Mouse (Mus musculus) midbrain, embryonic 14.5 days (tissue): Measurements from ENCODE around the gene Ercc6l2. TPM values are rescaled to one million over a fixed set of nuclear protein-coding genes. Genes with fewer than 3 reads are reported as not detected.

Experiments
- ATAC-seq: fragments of 200-750 bp; cut with Nextera tagmentation; 2 replicates; pipeline ENCODE4 v1.8.0; 2017; ENCODE audit warnings: moderate number of reproducible peaks, moderate library complexity; ENCODE audit not compliant: low FRiP score, low TSS enrichment
- DNase-seq: peaks from one replicate; pipeline ENCODE4 v3.0.0-alpha.2; 2015
- H3K27ac ChIP-seq: fragments of 300-500 bp; sonication (generic); replicated peaks from 2 replicates; pipeline ENCODE4 v1.5.1; 2014; ENCODE audit warnings: mild to moderate bottlenecking, low read depth, low read length, moderate library complexity
- H3K27me3 ChIP-seq: fragments of 300-500 bp; sonication (generic); 2 replicates; pipeline ENCODE4 v1.6.1; 2014; ENCODE audit warnings: low read length, control low read depth, mixed read lengths; ENCODE audit not compliant: control insufficient read depth, insufficient read depth
- H3K36me3 ChIP-seq: fragments of 300-500 bp; sonication (generic); 2 replicates; pipeline ENCODE4 v1.6.1; 2014; ENCODE audit warnings: low read length, control low read depth; ENCODE audit not compliant: control insufficient read depth, insufficient read depth
- H3K4me1 ChIP-seq: fragments of 300-500 bp; sonication (generic); 2 replicates; pipeline ENCODE4 v1.6.1; 2014; ENCODE audit warnings: mild to moderate bottlenecking, antibody characterized with exemption, low read length, control low read depth; ENCODE audit not compliant: control insufficient read depth, insufficient read depth
- H3K4me2 ChIP-seq: fragments of 300-500 bp; sonication (generic); 2 replicates; pipeline ENCODE4 v1.6.1; 2014; ENCODE audit warnings: mild to moderate bottlenecking, low read length, moderate library complexity
- H3K4me3 ChIP-seq: fragments of 300-500 bp; sonication (generic); replicated peaks from 2 replicates; pipeline ENCODE4 v1.5.1; 2014; ENCODE audit warnings: low read depth, low read length
- H3K9ac ChIP-seq: fragments of 300-500 bp; sonication (generic); replicated peaks from 2 replicates; pipeline ENCODE4 v1.6.1; 2014; ENCODE audit warnings: mild to moderate bottlenecking, low read length, moderate library complexity
- H3K9me3 ChIP-seq: fragments of 300-500 bp; sonication (generic); 2 replicates; pipeline ENCODE4 v1.6.1; 2016; ENCODE audit warnings: low read length, control low read depth, mixed read lengths; ENCODE audit not compliant: control insufficient read depth
- WGBS: fragments of 180-500 bp; shearing (Covaris S2); extraction: QIAGEN DNeasy Blood & Tissue Kit; methylation state at CpG from one replicate; pipeline ENCODE4 v1.1.7; 2014; 5-methylcytosine and 5-hydroxymethylcytosine counted together
- polyA plus RNA-seq: library from polyadenylated mRNA; unstranded; fragments of >200 nt; fragmentation: Nextera tagmentation; extraction: Ambion mirVana; gene quantifications from 2 replicates; pipeline ENCODE4 v1.2.1, GENCODE M21; 2014

Ercc6l2 gene
- 13.9 and 18.7 TPM in 2 replicates for polyA plus RNA-seq

- H3K36me3 ChIP-seq = no peaks in the 10 kb centered on the region
- H3K4me2 ChIP-seq = peak within 1 kb of the TSS; percentile 82
- peaks cover 11% of the 10 kb centered on the region; the same call in 1 of the 2 replicates for H3K4me1 ChIP-seq
- under 1% methylated on average over 81 of the region's 87 CpGs for WGBS
- H3K27ac ChIP-seq = peak within 1 kb of the TSS; percentile 98
- peak; percentile 100 for ATAC-seq
- H3K9ac ChIP-seq = peak within 1 kb of the TSS; percentile 86
- DNase-seq = peak; percentile 100
- H3K4me3 ChIP-seq = peak within 1 kb of the TSS; percentile 61
- H3K9me3 ChIP-seq = no peaks in the 10 kb centered on the region
- no peaks in the 10 kb centered on the region for H3K27me3 ChIP-seq
Observed at GRCm38 (mm10) chr13:63814746-63815681, at the start of gene Ercc6l2. TSS of gene Ercc6l2 (plus strand) at chr13:63815240.

GRCm38 (mm10) chr13:63766065-63766464 is 49.0 kb upstream of the Ercc6l2 start:
- DNase-seq = no peak
- ATAC-seq = no peak
- Histone ChIP-seq H3K9ac (no peak overlapping the region), H3K4me3 (no peak overlapping the region), H3K4me1 (no peaks in the 10 kb centered on the region), H3K9me3 (no peaks in the 10 kb centered on the region), H3K36me3 (no peaks in the 10 kb centered on the region), H3K27me3 (peaks cover 20% of the 10 kb centered on the region; the same call in 1 of the 2 replicates), H3K4me2 (no peak overlapping the region), H3K27ac (no peak overlapping the region)
- 77% methylated on average over 11 of the region's 11 CpGs for WGBS

- no peaks in the 10 kb centered on the region for H3K9me3 ChIP-seq
- no peak for DNase-seq
- no peak overlapping the region for H3K4me2 ChIP-seq
- H3K4me1 ChIP-seq = no peaks in the 10 kb centered on the region
- 93% methylated on average over 3 of the region's 3 CpGs for WGBS
- ATAC-seq = no peak
- peaks cover 35% of the 10 kb centered on the region for H3K27me3 ChIP-seq
- H3K9ac ChIP-seq = no peak overlapping the region
- no peak overlapping the region for H3K27ac ChIP-seq
- H3K36me3 ChIP-seq = no peaks in the 10 kb centered on the region
- no peak overlapping the region for H3K4me3 ChIP-seq
Observed at GRCm38 (mm10) chr13:63771009-63771408, 44.0 kb upstream of the Ercc6l2 start.

GRCm38 (mm10) chr13:63778925-63779324 is 36.1 kb upstream of the Ercc6l2 start:
- H3K27ac ChIP-seq = no peak overlapping the region
- no peaks in the 10 kb centered on the region for H3K4me1 ChIP-seq

GRCm38 (mm10) chr13:63779376-63780291 is 35.4 kb upstream of the Ercc6l2 start:
- DNase-seq (peak; percentile 78), ATAC-seq (no peak)
- Histone ChIP-seq H3K27ac (no peak overlapping the region), H3K4me1 (no peaks in the 10 kb centered on the region), H3K27me3 (no peaks in the 10 kb centered on the region), H3K4me2 (no peak overlapping the region), H3K4me3 (no peak overlapping the region), H3K9me3 (no peaks in the 10 kb centered on the region), H3K36me3 (no peaks in the 10 kb centered on the region), H3K9ac (no peak overlapping the region)
- 56% methylated on average over 2 of the region's 2 CpGs for WGBS

More at GRCm38 (mm10) chr13:63778925-63779324, 36.1 kb upstream of the Ercc6l2 start:
- WGBS = 89% methylated on average over 4 of the region's 4 CpGs
- Histone ChIP-seq H3K9me3 (no peaks in the 10 kb centered on the region), H3K36me3 (no peaks in the 10 kb centered on the region), H3K27me3 (peaks cover 1% of the 10 kb centered on the region; the same call in 1 of the 2 replicates), H3K4me2 (no peak overlapping the region), H3K9ac (no peak overlapping the region), H3K4me3 (no peak overlapping the region)
- no peak for ATAC-seq
- no peak for DNase-seq

GRCm38 (mm10) chr13:63792234-63792831 is 22.7 kb upstream of the Ercc6l2 start:
- H3K36me3 ChIP-seq = no peaks in the 10 kb centered on the region
- no peak overlapping the region for H3K9ac ChIP-seq
- H3K27me3 ChIP-seq = no peaks in the 10 kb centered on the region
- WGBS = 95% methylated on average over 2 of the region's 2 CpGs
- no peak for DNase-seq
- ATAC-seq = no peak
- no peaks in the 10 kb centered on the region for H3K9me3 ChIP-seq
- H3K4me1 ChIP-seq = no peaks in the 10 kb centered on the region
- H3K4me3 ChIP-seq = no peak overlapping the region
- H3K27ac ChIP-seq = no peak overlapping the region
- H3K4me2 ChIP-seq = no peak overlapping the region

- no peak for DNase-seq
- H3K27me3 ChIP-seq = no peaks in the 10 kb centered on the region
- H3K9me3 ChIP-seq = no peaks in the 10 kb centered on the region
- no peak for ATAC-seq
- H3K4me1 ChIP-seq = no peaks in the 10 kb centered on the region
- no peak overlapping the region for H3K4me2 ChIP-seq
- H3K27ac ChIP-seq = no peak overlapping the region
- no peaks in the 10 kb centered on the region for H3K36me3 ChIP-seq
- no peak overlapping the region for H3K9ac ChIP-seq
- no peak overlapping the region for H3K4me3 ChIP-seq
- WGBS = 81% methylated on average over 7 of the region's 7 CpGs
Observed at GRCm38 (mm10) chr13:63793345-63794308, 21.4 kb upstream of the Ercc6l2 start.
